Mouse (Mus musculus): Measurements from ENCODE around the gene Rab33b.

- TF ChIP-seq CTCF (IDR thresholded peaks at IDR 0.05; ENCODE audit: low read depth) (no peak), EP300 (IDR thresholded peaks at IDR 0.05; ENCODE audit: low read depth) (no peak)
These were observed 9.6 kb downstream of the Rab33b start for GRCm38 (mm10) chr3:51493272-51493838.
